In genomic region chr10:85598603-85599542, GRCm38 (mm10) we compare ENCODE assay signal across 8 mouse cellular contexts.
DNase-seq lines count a peak whose midpoint lies in the region; ATAC-seq and TF ChIP-seq lines count a peak whose summit lies in the region.

No protein-coding gene starts in this region.

- peak overlapping the region; percentile 78 for H3K4me2 ChIP-seq in embryonic facial prominence, embryonic 12.5 days (replicated peaks)
- H3K4me2 ChIP-seq in hindbrain, embryonic 11.5 days (replicated peaks; ENCODE audit: low read depth, low read length) = peak overlapping the region; percentile 81

- intact Hi-C loops in heart, adult 2 months (cut with DNase I) = no loop called here

- in situ Hi-C loops in ES-E14 (cut with MboI; ENCODE audit: low sequenced_read_pairs in 2 of 2, unreplicated experiment in 2 of 2) = no loop called here

- no peak overlapping the region for H3K27ac ChIP-seq in heart, adult 2 months
- no peak overlapping the region for H3K27ac ChIP-seq in ES-E14 (ENCODE audit: insufficient read depth, low read depth, low read length, poor library complexity, severe bottlenecking)
- H3K27ac ChIP-seq in embryonic facial prominence, embryonic 12.5 days = no peak overlapping the region
- no peak overlapping the region for H3K27ac ChIP-seq in hindbrain, embryonic 11.5 days (ENCODE audit: low read depth, low read length)

- H3K36me3 ChIP-seq in heart, adult 2 months (ENCODE audit: control insufficient read depth, insufficient read depth, low read length) = no peaks in the 10 kb centered on the region
- H3K36me3 ChIP-seq in ES-E14 (ENCODE audit: control insufficient read depth, insufficient read depth, low read length, poor library complexity, severe bottlenecking) = no peaks in the 10 kb centered on the region
- H3K36me3 ChIP-seq in embryonic facial prominence, embryonic 12.5 days = no peaks in the 10 kb centered on the region
- no peaks in the 10 kb centered on the region for H3K36me3 ChIP-seq in hindbrain, embryonic 11.5 days (ENCODE audit: control insufficient read depth, insufficient read depth, low read length)

- no peak for TF ChIP-seq CTCF in heart, adult 2 months (IDR thresholded peaks at IDR 0.05)

- no peak for TF ChIP-seq EP300 in heart, adult 2 months (IDR thresholded peaks at IDR 0.05; ENCODE audit: insufficient read depth, low read depth, low read length)

- TF ChIP-seq POLR2A in heart, adult 2 months (IDR thresholded peaks at IDR 0.05; ENCODE audit: insufficient read depth, low read depth, low read length) = no peak

- peak overlapping the region; percentile 29; the same call in 1 of the 2 replicates for H3K4me3 ChIP-seq in heart, adult 2 months
- H3K4me3 ChIP-seq in ES-E14 (ENCODE audit: insufficient read depth in 1 of 2, low read depth in 1 of 2, low read length in 2 of 2, poor library complexity in 1 of 2, severe bottlenecking in 1 of 2) = peak overlapping the region; percentile 54 to 63
- H3K4me3 ChIP-seq in embryonic facial prominence, embryonic 12.5 days = peak overlapping the region; percentile 47
- peak overlapping the region; percentile 47 for H3K4me3 ChIP-seq in hindbrain, embryonic 11.5 days (ENCODE audit: low read depth, low read length)

- 4% methylated on average over 41 of the region's 41 CpGs for WGBS in heart, adult 2 months
- WGBS in embryonic facial prominence, embryonic 12.5 days = under 1% methylated on average over 41 of the region's 41 CpGs
- under 1% methylated on average over 25 of the region's 41 CpGs for WGBS in hindbrain, embryonic 11.5 days

- H3K9me3 ChIP-seq in ES-E14 (ENCODE audit: control insufficient read depth, insufficient read depth, low read depth, low read length) = no peaks in the 10 kb centered on the region
- H3K9me3 ChIP-seq in embryonic facial prominence, embryonic 12.5 days = no peaks in the 10 kb centered on the region
- no peaks in the 10 kb centered on the region for H3K9me3 ChIP-seq in hindbrain, embryonic 11.5 days (ENCODE audit: control insufficient read depth, low read length)

- H3K79me2 ChIP-seq in heart, adult 2 months (replicated peaks; ENCODE audit: control insufficient read depth, insufficient read depth, low read length) = no peaks in the 10 kb centered on the region

- DNase-seq in heart, adult 2 months = peak in 1 of 2 experiments; percentile 23
- no peak for DNase-seq in heart, adult 9 months (ENCODE audit: low spot score in 2 of 2)
- no peak for DNase-seq in ES-E14 (ENCODE audit: low read depth, low spot score)
- DNase-seq in hindbrain, embryonic 11.5 days (ENCODE audit: low spot score) = peak; percentile 71
- DNase-seq in mesoderm, embryonic 11.5 days (ENCODE audit: low read depth, low spot score) = peak; percentile 43
- no peak for DNase-seq in spleen, postnatal 36 days (ENCODE audit: low spot score in 2 of 2)

- ATAC-seq in embryonic facial prominence, embryonic 12.5 days (ENCODE audit: insufficient number of reproducible peaks, insufficient read depth, low FRiP score, low TSS enrichment) = 0 out of 2 replicates have a peak, but pooled peaks have one; percentile 24
- ATAC-seq in hindbrain, embryonic 11.5 days (ENCODE audit: low FRiP score) = peak; percentile 81
- ATAC-seq in megakaryocyte-erythroid progenitor cell, adult 5-6 weeks (replicated peaks; ENCODE audit: low FRiP score, low TSS enrichment, poor library complexity, severe bottlenecking) = no peak

- H3K4me1 ChIP-seq in heart, adult 2 months (ENCODE audit: control insufficient read depth, insufficient read depth, low read length) = peaks cover 2% of the 10 kb centered on the region; the same call in 1 of the 2 replicates
- H3K4me1 ChIP-seq in ES-E14 (ENCODE audit: control insufficient read depth in 2 of 2, insufficient read depth in 2 of 2, low read length in 2 of 2, poor library complexity in 1 of 2) = peaks cover 2 to 11% of the 10 kb centered on the region in 2 experiments; a peak in 3 of 4 replicates
- no peaks in the 10 kb centered on the region for H3K4me1 ChIP-seq in embryonic facial prominence, embryonic 12.5 days
- no peaks in the 10 kb centered on the region for H3K4me1 ChIP-seq in hindbrain, embryonic 11.5 days (replicated peaks; ENCODE audit: control insufficient read depth, insufficient read depth, low read length)

- no peaks in the 10 kb centered on the region; the same call in 1 of the 2 replicates for H3K27me3 ChIP-seq in heart, adult 2 months (ENCODE audit: control insufficient read depth, insufficient read depth, low read length)
- peaks cover 6% of the 10 kb centered on the region; the same call in 1 of the 2 replicates for H3K27me3 ChIP-seq in embryonic facial prominence, embryonic 12.5 days
- H3K27me3 ChIP-seq in hindbrain, embryonic 11.5 days (ENCODE audit: control insufficient read depth, insufficient read depth, low read length) = no peaks in the 10 kb centered on the region

- H3K9ac ChIP-seq in heart, adult 2 months (ENCODE audit: low read depth, low read length) = peak overlapping the region; percentile 32
- H3K9ac ChIP-seq in ES-E14 (ENCODE audit: insufficient read depth, low read depth, low read length, poor library complexity, severe bottlenecking) = peak overlapping the region; percentile 57
- peak overlapping the region; percentile 59 for H3K9ac ChIP-seq in embryonic facial prominence, embryonic 12.5 days
- peak overlapping the region; percentile 81 for H3K9ac ChIP-seq in hindbrain, embryonic 11.5 days (ENCODE audit: low read depth, low read length)

TF ChIP-seq in ES-E14, 5 proteins besides CTCF, POLR2A, EP300 and RAD21:
- no peak for TF ChIP-seq MAFK (IDR thresholded peaks at IDR 0.05; ENCODE audit: insufficient read depth, low read depth, low read length)
- TF ChIP-seq CHD2 (IDR thresholded peaks at IDR 0.05; ENCODE audit: low read depth, low read length) = no peak
- TF ChIP-seq HCFC1 (IDR thresholded peaks at IDR 0.05; ENCODE audit: borderline replicate concordance, insufficient read depth, low read length) = no peak
- TF ChIP-seq ZC3H11A (IDR thresholded peaks at IDR 0.05; ENCODE audit: borderline replicate concordance, low read depth, low read length) = no peak
- no peak for TF ChIP-seq ZNF384 (IDR thresholded peaks at IDR 0.05; ENCODE audit: low read depth, low read length)

Comparison
In these comparisons a context has a peak if more than half of its experiments do, and no peak if none do; other contexts are left out.
1. DNase-seq: peak in hindbrain, embryonic 11.5 days (single experiment) and mesoderm, embryonic 11.5 days (single experiment); none in heart, adult 9 months (0 of 2), ES-E14 (single experiment) and spleen, postnatal 36 days (0 of 2).
2. Peak in every context shown above with its lines, with median percentiles within 50 percentile points of each other: H3K4me3 ChIP-seq and H3K9ac ChIP-seq.